Comparison of ENCODE assay signal across 8 mouse cellular contexts in genomic region chr1:171111020-171111780, GRCm38 (mm10). TPM values are rescaled to one million over a fixed set of nuclear protein-coding genes. Genes with fewer than 3 reads are reported as not detected.
A peak's percentile ranks its signal among the peaks of the same experiment; 100 is the strongest.
DNase-seq lines count a peak whose midpoint lies in the region; ATAC-seq and TF ChIP-seq lines count a peak whose summit lies in the region.

No protein-coding gene starts in this region.

- peaks cover 29% of the 10 kb centered on the region for H3K4me1 ChIP-seq in hindbrain, embryonic 13.5 days (replicated peaks)

- WGBS in hindbrain, embryonic 13.5 days: under 1% methylated on average over 38 of the region's 38 CpGs

- peak; percentile 82 for ATAC-seq in Patski
- peak; percentile 92 for ATAC-seq in hindbrain, embryonic 13.5 days (ENCODE audit: low FRiP score)

- H3K36me3 ChIP-seq in hindbrain, embryonic 13.5 days: no peaks in the 10 kb centered on the region

- peak; percentile 99 for TF ChIP-seq CTCF in Patski (IDR thresholded peaks at IDR 0.05)

- H3K27me3 ChIP-seq in Patski: no peaks in the 10 kb centered on the region
- H3K27me3 ChIP-seq in hindbrain, embryonic 13.5 days: no peaks in the 10 kb centered on the region

- peak overlapping the region; percentile 51 for H3K4me3 ChIP-seq in hindbrain, embryonic 13.5 days

- peak overlapping the region; percentile 76 for H3K4me2 ChIP-seq in hindbrain, embryonic 13.5 days

- H3K27ac ChIP-seq in hindbrain, embryonic 13.5 days: peak overlapping the region; percentile 83

- POLR2A ChIA-PET in Patski (lab: Charles Lee): interaction anchor here (0.7 to 1.0 kb wide), 2 partner anchors 137 to 159 kb away, joined by 3 read pairs; partner anchors contain the start of gene B4galt3

- H3K9me3 ChIP-seq in hindbrain, embryonic 13.5 days: no peaks in the 10 kb centered on the region

- CTCF ChIA-PET in Patski (lab: Charles Lee): interaction anchor here (0.6 to 2.3 kb wide), 22 partner anchors 9 to 216 kb away, joined by 3 to 12 read pairs (median 4); partner anchors contain the start of genes B4galt3, Ndufs2, Ppox and Tomm40l

- peak overlapping the region; percentile 68 for H3K9ac ChIP-seq in hindbrain, embryonic 13.5 days

- DNase-seq in Patski (ENCODE audit: low read depth, low spot score): peak; percentile 68
- peak; percentile 96 to 97 for DNase-seq in cerebellum, postnatal 14 days
- DNase-seq in frontal cortex, postnatal 14 days (ENCODE audit: low spot score in 2 of 2): peak; percentile 89 to 94
- DNase-seq in layer of hippocampus, postnatal 14 days (ENCODE audit: low spot score in 2 of 2): peak; percentile 96 to 99
- peak; percentile 94 for DNase-seq in lung, postnatal 10 days
- DNase-seq in ovary, postnatal 14 days (ENCODE audit: low spot score): peak; percentile 84
- DNase-seq in thymus, postnatal 10 days (ENCODE audit: low spot score in 2 of 2): peak; percentile 78 to 90

- in situ Hi-C loops in Patski (cut with MboI; ENCODE audit: low pct_unique_long_range_greater_than_20kb): loop anchor here (5.0 to 10.0 kb wide), 3 partner anchors 111 to 364 kb away; partner anchors contain the start of gene Tomm40l

RNA-seq across cellular contexts. Expression of gene Cfap126, which starts 2.5 kb away (rescaled TPM):
- 1.6 TPM for polyA plus RNA-seq in Patski (2021)
- 9.4 and 18.4 TPM in 2 replicates for polyA plus RNA-seq in hindbrain, embryonic 13.5 days (2015; fragmentation: Nextera tagmentation; extraction: Ambion mirVana)
- 1 to 10 TPM; 1.8 to 3.9 TPM for total RNA-seq in layer of hippocampus, postnatal 14 days (2021)

RNA-seq across cellular contexts. Expression of gene Sdhc, which starts 39.2 kb away (rescaled TPM):
- 445 TPM for polyA plus RNA-seq in Patski (2021)
- polyA plus RNA-seq in hindbrain, embryonic 13.5 days (2015; fragmentation: Nextera tagmentation; extraction: Ambion mirVana): 256 and 259 TPM in 2 replicates
- total RNA-seq in layer of hippocampus, postnatal 14 days (2021): 100 to 1,000 TPM; 196 to 214 TPM

RNA-seq across cellular contexts. Expression of gene Mpz, which starts 39.3 kb away (rescaled TPM):
- polyA plus RNA-seq in Patski (2021): 0.06 TPM
- 4.9 and 7.9 TPM in 2 replicates for polyA plus RNA-seq in hindbrain, embryonic 13.5 days (2015; fragmentation: Nextera tagmentation; extraction: Ambion mirVana)
- not detected for total RNA-seq in layer of hippocampus, postnatal 14 days (2021)

RNA-seq across cellular contexts. Expression of gene Fcgr3, which starts 46.5 kb away (rescaled TPM):
- 0.05 TPM for polyA plus RNA-seq in Patski (2021)
- polyA plus RNA-seq in hindbrain, embryonic 13.5 days (2015; fragmentation: Nextera tagmentation; extraction: Ambion mirVana): 8.1 and 10.0 TPM in 2 replicates
- total RNA-seq in layer of hippocampus, postnatal 14 days (2021): 10 to 100 TPM; 10.2 to 11.6 TPM

Comparison
In these comparisons a context has a peak if more than half of its experiments do, and no peak if none do; other contexts are left out.
1. Peak in every context shown above with its lines: DNase-seq, ATAC-seq, H3K4me3 ChIP-seq and H3K27ac ChIP-seq.